Mouse (Mus musculus): ENCODE measurements around the gene Ccnb1. TPM values are rescaled to one million over a fixed set of nuclear protein-coding genes. Genes with fewer than 3 reads are reported as not detected.
A peak's percentile ranks its signal among the peaks of the same experiment; 100 is the strongest.
"Not testable (repeated sequence)": the region's sequence is repeated elsewhere in the genome, so short reads cannot be mapped to it uniquely, and the experiment has no call there.

The Ccnb1 gene
- total and polyA plus RNA-seq, 2 experiments = 0.26 to 0.37 TPM

GRCm38 (mm10) chr13:100805776-100806175 is 19.4 kb upstream of the Ccnb1 start:
- peaks cover 65% of the 10 kb centered on the region for H3K36me3 ChIP-seq (ENCODE audit: control insufficient read depth, insufficient read depth, low read length)
- TF ChIP-seq POLR2A (IDR thresholded peaks at IDR 0.05; ENCODE audit: extremely low read depth, insufficient read depth, low read length) = no peak
- TF ChIP-seq CTCF (IDR thresholded peaks at IDR 0.05; ENCODE audit: low read depth, low read length) = no peak
- DNase-seq (ENCODE audit: extremely low read depth, low read depth, low spot score) = no peak
- WGBS = 96% methylated on average over 3 of the region's 3 CpGs
- H3K4me1 ChIP-seq (ENCODE audit: control insufficient read depth, insufficient read depth, low read length) = no peaks in the 10 kb centered on the region
- H3K27ac ChIP-seq (replicated peaks; ENCODE audit: insufficient read depth, low read depth, low read length) = no peak overlapping the region
- H3K4me3 ChIP-seq (ENCODE audit: insufficient read depth, low read depth, low read length) = no peak overlapping the region
- no peaks in the 10 kb centered on the region for H3K27me3 ChIP-seq (ENCODE audit: control insufficient read depth, insufficient read depth, low read length)
- no peaks in the 10 kb centered on the region for H3K79me2 ChIP-seq (ENCODE audit: control insufficient read depth, insufficient read depth, low read length)
- no peak overlapping the region for H3K9ac ChIP-seq (ENCODE audit: low read depth, low read length)

- WGBS = 76% methylated on average over 6 of the region's 6 CpGs
- H3K79me2 ChIP-seq (ENCODE audit: control insufficient read depth, insufficient read depth, low read length) = no peaks in the 10 kb centered on the region
- H3K27ac ChIP-seq (replicated peaks; ENCODE audit: insufficient read depth, low read depth, low read length) = no peak overlapping the region
- no peaks in the 10 kb centered on the region for H3K27me3 ChIP-seq (ENCODE audit: control insufficient read depth, insufficient read depth, low read length)
- H3K4me1 ChIP-seq (ENCODE audit: control insufficient read depth, insufficient read depth, low read length) = no peaks in the 10 kb centered on the region
- H3K9ac ChIP-seq (ENCODE audit: low read depth, low read length) = no peak overlapping the region
- TF ChIP-seq POLR2A (IDR thresholded peaks at IDR 0.05; ENCODE audit: extremely low read depth, insufficient read depth, low read length) = no peak
- no peak for TF ChIP-seq CTCF (IDR thresholded peaks at IDR 0.05; ENCODE audit: low read depth, low read length)
- no peak overlapping the region for H3K4me3 ChIP-seq (ENCODE audit: insufficient read depth, low read depth, low read length)
- DNase-seq (ENCODE audit: extremely low read depth, low read depth, low spot score) = no peak
- H3K36me3 ChIP-seq (ENCODE audit: control insufficient read depth, insufficient read depth, low read length) = peaks cover 10% of the 10 kb centered on the region
These were observed 10.8 kb upstream of the Ccnb1 start for GRCm38 (mm10) chr13:100797171-100797570.

GRCm38 (mm10) chr13:100789083-100789482 is 2.7 kb upstream of the Ccnb1 start:
- DNase-seq (ENCODE audit: extremely low read depth, low read depth, low spot score) = no peak
- Histone ChIP-seq H3K27ac (replicated peaks; ENCODE audit: insufficient read depth, low read depth, low read length) (no peak overlapping the region), H3K36me3 (ENCODE audit: control insufficient read depth, insufficient read depth, low read length) (no peaks in the 10 kb centered on the region), H3K9ac (ENCODE audit: low read depth, low read length) (no peak overlapping the region), H3K79me2 (ENCODE audit: control insufficient read depth, insufficient read depth, low read length) (no peaks in the 10 kb centered on the region), H3K4me1 (ENCODE audit: control insufficient read depth, insufficient read depth, low read length) (no peaks in the 10 kb centered on the region; the same call in 1 of the 2 replicates), H3K4me3 (ENCODE audit: insufficient read depth, low read depth, low read length) (no peak overlapping the region), H3K27me3 (ENCODE audit: control insufficient read depth, insufficient read depth, low read length) (no peaks in the 10 kb centered on the region)
- TF ChIP-seq POLR2A (IDR thresholded peaks at IDR 0.05; ENCODE audit: extremely low read depth, insufficient read depth, low read length) (no peak), CTCF (IDR thresholded peaks at IDR 0.05; ENCODE audit: low read depth, low read length) (no peak)
- 95% methylated on average over 3 of the region's 3 CpGs for WGBS

GRCm38 (mm10) chr13:100788057-100788456 is 1.7 kb upstream of the Ccnb1 start:
- not testable (repeated sequence) for H3K79me2 ChIP-seq (ENCODE audit: control insufficient read depth, insufficient read depth, low read length); H3K36me3 ChIP-seq (ENCODE audit: control insufficient read depth, insufficient read depth, low read length); H3K27ac ChIP-seq (replicated peaks; ENCODE audit: insufficient read depth, low read depth, low read length); H3K4me3 ChIP-seq (ENCODE audit: insufficient read depth, low read depth, low read length); H3K9ac ChIP-seq (ENCODE audit: low read depth, low read length); H3K4me1 ChIP-seq (ENCODE audit: control insufficient read depth, insufficient read depth, low read length); DNase-seq (ENCODE audit: extremely low read depth, low read depth, low spot score); H3K27me3 ChIP-seq (ENCODE audit: control insufficient read depth, insufficient read depth, low read length)
- 94% methylated on average over 12 of the region's 14 CpGs for WGBS

GRCm38 (mm10) chr13:100787316-100788010 is 1.1 kb upstream of the Ccnb1 start:
- Histone ChIP-seq H3K9ac (ENCODE audit: low read depth, low read length) (no peak overlapping the region), H3K27me3 (ENCODE audit: control insufficient read depth, insufficient read depth, low read length) (no peaks in the 10 kb centered on the region), H3K27ac (replicated peaks; ENCODE audit: insufficient read depth, low read depth, low read length) (no peak overlapping the region), H3K4me1 (ENCODE audit: control insufficient read depth, insufficient read depth, low read length) (no peaks in the 10 kb centered on the region; the same call in 1 of the 2 replicates), H3K4me3 (ENCODE audit: insufficient read depth, low read depth, low read length) (no peak overlapping the region), H3K36me3 (ENCODE audit: control insufficient read depth, insufficient read depth, low read length) (no peaks in the 10 kb centered on the region), H3K79me2 (ENCODE audit: control insufficient read depth, insufficient read depth, low read length) (no peaks in the 10 kb centered on the region)
- WGBS = 65% methylated on average over 6 of the region's 6 CpGs
- no peak for TF ChIP-seq CTCF (IDR thresholded peaks at IDR 0.05; ENCODE audit: low read depth, low read length)
- TF ChIP-seq POLR2A (IDR thresholded peaks at IDR 0.05; ENCODE audit: extremely low read depth, insufficient read depth, low read length) = no peak
- peak; percentile 28 for DNase-seq (ENCODE audit: extremely low read depth, low read depth, low spot score)

- no peak for TF ChIP-seq POLR2A (IDR thresholded peaks at IDR 0.05; ENCODE audit: extremely low read depth, insufficient read depth, low read length)
- TF ChIP-seq CTCF (IDR thresholded peaks at IDR 0.05; ENCODE audit: low read depth, low read length) = no peak
- H3K79me2 ChIP-seq (ENCODE audit: control insufficient read depth, insufficient read depth, low read length) = no peaks in the 10 kb centered on the region
- H3K9ac ChIP-seq (ENCODE audit: low read depth, low read length) = no peak overlapping the region
- H3K4me1 ChIP-seq (ENCODE audit: control insufficient read depth, insufficient read depth, low read length) = no peaks in the 10 kb centered on the region; the same call in 1 of the 2 replicates
- H3K36me3 ChIP-seq (ENCODE audit: control insufficient read depth, insufficient read depth, low read length) = no peaks in the 10 kb centered on the region
- H3K27ac ChIP-seq (replicated peaks; ENCODE audit: insufficient read depth, low read depth, low read length) = no peak overlapping the region
- no peaks in the 10 kb centered on the region for H3K27me3 ChIP-seq (ENCODE audit: control insufficient read depth, insufficient read depth, low read length)
- H3K4me3 ChIP-seq (ENCODE audit: insufficient read depth, low read depth, low read length) = peak overlapping the region; percentile 52
- DNase-seq (ENCODE audit: extremely low read depth, low read depth, low spot score) = no peak
- under 1% methylated on average over 30 of the region's 30 CpGs for WGBS
These were observed 460 bp downstream of the Ccnb1 start for GRCm38 (mm10) chr13:100785806-100786413.
